15 mouse cellular contexts compared by ENCODE assay signal in genomic region chr7:113154066-113154465, GRCm38 (mm10).
"Had no signal": no experiment of that assay in that cellular context is flagged by ENCODE, and none has a peak within 500 bp of the region (broad histone marks: within the 10 kb centered on the region; RNA-seq: fewer than 3 reads in every experiment).

No protein-coding gene starts in this region.

- H3K4me3 ChIP-seq: neural tube, embryonic 15.5 days; stomach, embryonic 15.5 days had no signal

- H3K4me2 ChIP-seq: neural tube, embryonic 15.5 days; stomach, embryonic 15.5 days had no signal

- H3K9me3 ChIP-seq: neural tube, embryonic 15.5 days; stomach, embryonic 15.5 days had no signal

- H3K27me3 ChIP-seq: neural tube, embryonic 15.5 days; stomach, embryonic 15.5 days had no signal

- DNase-seq: retina, postnatal 1 day; right cerebral cortex, adult 18-20 months; right cerebral cortex, postnatal 14 days; right cerebral cortex, postnatal 25 days; right cerebral cortex, postnatal 4 days; spleen, adult 18-20 months; thymus, adult 18-20 months; thymus, adult 2 months; thymus, postnatal 14 days; thymus, postnatal 25 days; thymus, postnatal 36 days; thymus, postnatal 4 days had no signal

- H3K9ac ChIP-seq: neural tube, embryonic 15.5 days; stomach, embryonic 15.5 days had no signal

- H3K27ac ChIP-seq: neural tube, embryonic 15.5 days; stomach, embryonic 15.5 days; stomach, postnatal 0 days had no signal

- H3K36me3 ChIP-seq: neural tube, embryonic 15.5 days; stomach, embryonic 15.5 days had no signal
